Mouse (Mus musculus): ENCODE measurements around the gene Dync1h1.

- TF ChIP-seq E2F4 (IDR thresholded peaks at IDR 0.05; ENCODE audit: insufficient replicate concordance, low read depth, low read length) (no peak), SIN3A (IDR thresholded peaks at IDR 0.05; ENCODE audit: low read length) (no peak), ELF1 (IDR thresholded peaks at IDR 0.05; ENCODE audit: low read depth, low read length) (no peak), RCOR1 (conservative IDR thresholded peaks at IDR 0.05; ENCODE audit: low read depth, low read length) (no peak), CTCF (conservative IDR thresholded peaks at IDR 0.05 in 1 of 2, IDR thresholded peaks at IDR 0.05 in 1 of 2; ENCODE audit: low read depth in 2 of 2, low read length in 2 of 2) (no peak), POLR2A (IDR thresholded peaks at IDR 0.05; ENCODE audit: low read depth, low read length) (no peak), CHD2 (IDR thresholded peaks at IDR 0.05; ENCODE audit: low read length) (no peak), HCFC1 (IDR thresholded peaks at IDR 0.05; ENCODE audit: low read depth, low read length) (no peak)
These were observed 114.8 kb downstream of the Dync1h1 start for GRCm38 (mm10) chr12:110716004-110716403.

Data from CH12.LX (cell line).